Mouse (Mus musculus) midbrain, embryonic 11.5 days (tissue): Measurements from ENCODE around the gene Slc22a23. TPM values are rescaled to one million over a fixed set of nuclear protein-coding genes. Genes with fewer than 3 reads are reported as not detected.
A peak's percentile ranks its signal among the peaks of the same experiment; 100 is the strongest.

ENCODE experiments used
- ATAC-seq: fragments of 200-750 bp; cut with Nextera tagmentation; 2 replicates; pipeline ENCODE4 v1.8.0; 2017; ENCODE audit warnings: moderate TSS enrichment, moderate library complexity; ENCODE audit not compliant: low FRiP score
- DNase-seq: peaks from one replicate; pipeline ENCODE4 v3.0.0; 2015; ENCODE audit warnings: low spot score; ENCODE audit errors: missing footprints
- H3K27ac ChIP-seq: fragments of 300-500 bp; sonication (generic); 2 replicates; pipeline ENCODE4 v1.5.1; 2014; ENCODE audit warnings: low read depth, low read length
- H3K27me3 ChIP-seq: fragments of 300-500 bp; sonication (generic); 2 replicates; pipeline ENCODE4 v1.6.1; 2014; ENCODE audit warnings: mild to moderate bottlenecking, low read length, moderate library complexity, mixed read lengths; ENCODE audit not compliant: control insufficient read depth, insufficient read depth
- H3K36me3 ChIP-seq: fragments of 300-500 bp; sonication (generic); 2 replicates; pipeline ENCODE4 v1.6.1; 2014; ENCODE audit warnings: mild to moderate bottlenecking, low read length, moderate library complexity, mixed read lengths; ENCODE audit not compliant: control insufficient read depth, insufficient read depth
- H3K4me1 ChIP-seq: fragments of 300-500 bp; sonication (generic); 2 replicates; pipeline ENCODE4 v1.6.1; 2014; ENCODE audit warnings: low read length; ENCODE audit not compliant: control insufficient read depth, insufficient read depth
- H3K4me2 ChIP-seq: fragments of 300-500 bp; sonication (generic); 2 replicates; pipeline ENCODE4 v1.6.1; 2014; ENCODE audit warnings: mild to moderate bottlenecking, moderate library complexity
- H3K4me3 ChIP-seq: fragments of 300-500 bp; sonication (generic); 2 replicates; pipeline ENCODE4 v1.5.1; 2014; ENCODE audit warnings: low read depth, low read length
- H3K9ac ChIP-seq: fragments of 300-500 bp; sonication (generic); 2 replicates; pipeline ENCODE4 v1.6.1; 2014; ENCODE audit warnings: low read length
- H3K9me3 ChIP-seq: fragments of 300-500 bp; sonication (generic); 2 replicates; pipeline ENCODE4 v1.6.1; 2016; ENCODE audit warnings: low read length; ENCODE audit not compliant: control insufficient read depth
- WGBS: fragments of 180-500 bp; shearing (Covaris S2); extraction: QIAGEN DNeasy Blood & Tissue Kit; methylation state at CpG from one replicate; pipeline ENCODE4 v1.1.7; 2014; 5-methylcytosine and 5-hydroxymethylcytosine counted together
- polyA plus RNA-seq: library from polyadenylated mRNA; unstranded; fragments of >200 nt; fragmentation: Nextera tagmentation; extraction: Ambion mirVana; gene quantifications from 2 replicates; pipeline ENCODE4 v1.2.1, GENCODE M21; 2014

Slc22a23 gene
- polyA plus RNA-seq, 1 experiment from 2014 or later: 18.5 TPM

DNA sequence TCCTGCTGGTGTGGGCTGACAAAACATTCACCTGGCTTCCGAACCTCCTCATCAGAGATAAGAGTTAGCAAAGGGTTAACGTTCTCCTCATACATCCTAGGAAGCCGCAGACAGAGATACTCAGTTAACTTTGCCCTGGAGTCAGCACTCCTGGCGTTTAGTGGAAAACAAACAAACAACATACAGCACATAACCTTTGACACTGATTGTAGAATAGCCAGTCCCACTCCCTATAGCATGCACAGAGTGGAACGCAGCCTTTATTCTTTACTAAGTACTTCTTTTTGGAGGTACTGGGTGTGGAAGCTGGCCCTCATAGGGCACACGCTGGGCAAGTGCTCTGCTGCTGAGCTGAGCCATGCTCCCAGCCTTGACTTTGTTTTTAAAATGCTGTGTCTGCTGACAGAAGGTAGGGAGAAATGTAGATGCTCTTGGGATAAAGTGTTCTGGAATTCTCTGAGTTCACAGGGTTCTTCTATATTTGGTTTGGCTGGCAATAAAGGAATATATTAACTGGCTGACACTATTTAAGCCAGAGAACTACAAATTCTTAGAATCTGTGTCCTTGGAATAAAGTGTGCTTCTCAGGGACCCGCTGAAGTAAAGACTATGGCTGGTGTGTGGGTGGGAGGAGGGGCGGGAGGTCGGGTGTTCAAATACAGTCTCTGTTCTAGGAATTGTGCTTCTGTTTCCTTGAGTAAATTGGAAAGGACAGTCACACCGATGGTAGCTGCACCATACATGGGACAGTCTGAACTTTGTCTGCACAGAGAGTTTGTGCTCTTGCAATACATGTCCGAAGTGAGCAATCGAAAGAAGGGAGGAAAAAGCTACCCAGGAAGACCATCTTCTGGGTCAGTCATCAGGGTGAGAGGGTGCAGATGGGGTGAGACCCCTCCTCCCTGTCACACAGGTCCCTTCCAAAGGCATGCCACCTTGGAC is 117.0 kb downstream of the Slc22a23 start:
- Histone ChIP-seq H3K4me2 (no peak overlapping the region), H3K27me3 (no peaks in the 10 kb centered on the region), H3K4me3 (no peak overlapping the region), H3K36me3 (no peaks in the 10 kb centered on the region), H3K9ac (no peak overlapping the region), H3K4me1 (peaks cover 19% of the 10 kb centered on the region), H3K9me3 (no peaks in the 10 kb centered on the region), H3K27ac (no peak overlapping the region)
- 29% methylated on average over 12 of the region's 12 CpGs for WGBS
- DNase-seq (peak; percentile 85), ATAC-seq (no peak)

DNA sequence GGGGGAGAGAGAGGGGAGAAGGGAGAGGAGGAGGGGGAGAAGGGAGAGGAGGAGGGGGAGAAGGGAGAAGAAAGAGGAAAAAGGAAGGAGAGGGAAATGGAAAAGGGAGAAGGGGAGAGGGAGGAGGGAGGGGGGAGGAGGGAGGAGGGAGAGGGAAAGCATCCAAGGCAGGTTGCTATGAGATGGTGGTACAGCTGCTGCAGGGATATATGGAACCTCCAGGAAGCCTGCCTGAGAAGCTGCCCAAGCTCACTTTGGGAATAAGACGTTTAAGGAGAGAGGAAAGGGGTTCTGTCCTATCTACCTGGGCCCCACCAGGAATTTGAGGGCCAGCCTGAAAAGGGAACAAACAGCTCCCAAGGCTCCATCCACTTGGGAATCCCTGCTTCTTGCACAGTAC is 118.0 kb downstream of the Slc22a23 start:
- DNase-seq (no peak), ATAC-seq (no peak)
- Histone ChIP-seq H3K27me3 (no peaks in the 10 kb centered on the region), H3K4me2 (no peak overlapping the region), H3K4me1 (peaks cover 19% of the 10 kb centered on the region), H3K4me3 (no peak overlapping the region), H3K36me3 (no peaks in the 10 kb centered on the region), H3K27ac (no peak overlapping the region), H3K9me3 (no peaks in the 10 kb centered on the region), H3K9ac (no peak overlapping the region)
- WGBS: 19% methylated on average over 1 of the region's 1 CpGs

DNA sequence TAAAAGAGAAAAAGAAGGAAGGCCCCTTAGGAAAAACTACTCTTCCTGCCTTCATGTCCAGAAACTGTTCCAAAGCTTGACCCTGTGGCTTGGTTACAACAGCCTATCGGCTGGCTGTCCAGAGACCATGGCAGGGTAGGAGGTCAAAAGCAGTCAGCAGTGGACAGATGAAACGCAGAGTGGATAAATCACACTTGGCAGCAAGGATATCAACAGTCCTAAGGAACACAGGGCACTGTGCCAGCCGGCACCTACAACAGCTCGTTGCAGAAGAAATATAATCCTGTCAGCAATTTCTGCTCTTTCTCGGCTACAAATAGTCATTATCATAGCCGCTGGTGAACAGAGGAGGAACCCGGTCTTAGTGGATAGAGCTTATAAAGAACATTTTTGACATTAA is 122.0 kb downstream of the Slc22a23 start:
- no peaks in the 10 kb centered on the region for H3K9me3 ChIP-seq
- no peaks in the 10 kb centered on the region for H3K27me3 ChIP-seq
- no peak overlapping the region for H3K27ac ChIP-seq
- DNase-seq (no peak), ATAC-seq (no peak)
- H3K4me1 ChIP-seq: peaks cover 15% of the 10 kb centered on the region
- 75% methylated on average over 7 of the region's 7 CpGs for WGBS
- no peaks in the 10 kb centered on the region; the same call in 1 of the 2 replicates for H3K36me3 ChIP-seq
- H3K4me3 ChIP-seq: no peak overlapping the region
- H3K4me2 ChIP-seq: no peak overlapping the region
- H3K9ac ChIP-seq: no peak overlapping the region

DNA sequence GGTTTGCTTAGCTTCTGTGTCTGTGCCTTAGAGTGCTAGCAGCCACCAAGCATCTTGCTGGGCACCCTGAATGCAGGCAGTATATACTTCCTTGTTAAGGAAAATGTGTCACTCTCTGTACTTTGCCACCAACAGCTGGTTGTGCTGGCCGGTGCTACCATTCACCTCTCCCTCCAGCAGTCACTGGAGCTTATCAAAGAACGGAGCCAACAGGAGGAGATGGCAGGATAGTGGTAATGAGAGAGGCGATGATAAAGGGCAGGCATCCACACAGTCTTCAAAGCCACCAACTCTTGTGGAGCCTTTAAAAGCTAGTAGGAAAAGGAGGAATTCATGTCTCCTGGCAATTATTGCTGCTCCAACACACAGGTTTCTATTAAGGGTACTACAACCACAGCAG is 125.3 kb downstream of the Slc22a23 start:
- 79% methylated on average over 3 of the region's 3 CpGs for WGBS
- H3K4me2 ChIP-seq: no peak overlapping the region
- H3K4me1 ChIP-seq: peaks cover 4% of the 10 kb centered on the region; the same call in 1 of the 2 replicates
- H3K36me3 ChIP-seq: no peaks in the 10 kb centered on the region; the same call in 1 of the 2 replicates
- H3K27ac ChIP-seq: no peak overlapping the region
- H3K4me3 ChIP-seq: no peak overlapping the region
- ATAC-seq (no peak), DNase-seq (no peak)
- no peak overlapping the region for H3K9ac ChIP-seq
- H3K27me3 ChIP-seq: no peaks in the 10 kb centered on the region
- no peaks in the 10 kb centered on the region for H3K9me3 ChIP-seq

DNA sequence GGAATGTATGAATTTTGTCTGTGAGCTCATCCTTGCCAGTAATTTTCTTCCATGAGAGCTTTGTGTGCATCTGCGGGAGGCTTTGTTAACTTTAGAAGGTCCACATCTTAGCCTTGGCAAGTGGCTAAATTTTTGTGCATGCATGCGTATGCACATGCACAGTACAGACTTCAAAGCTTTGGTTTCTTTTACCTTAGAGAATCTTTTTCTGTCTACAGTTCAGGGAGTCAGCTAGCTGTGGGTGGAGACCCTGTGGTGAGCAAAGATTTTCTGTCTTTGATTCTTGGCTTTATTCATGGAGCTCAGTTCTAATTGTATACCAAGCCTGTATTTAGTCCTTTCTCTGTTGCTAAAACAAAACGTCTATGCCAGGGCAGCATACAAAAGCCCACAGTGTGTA is 126.2 kb downstream of the Slc22a23 start:
- Histone ChIP-seq H3K9me3 (no peaks in the 10 kb centered on the region), H3K9ac (no peak overlapping the region), H3K4me2 (no peak overlapping the region), H3K4me1 (0 out of 2 replicates have a peak, but pooled peaks cover 4% of the 10 kb centered on the region), H3K4me3 (no peak overlapping the region), H3K27me3 (no peaks in the 10 kb centered on the region), H3K36me3 (no peaks in the 10 kb centered on the region; the same call in 1 of the 2 replicates), H3K27ac (no peak overlapping the region)
- ATAC-seq (no peak), DNase-seq (no peak)
- WGBS: 87% methylated on average over 3 of the region's 3 CpGs

DNA sequence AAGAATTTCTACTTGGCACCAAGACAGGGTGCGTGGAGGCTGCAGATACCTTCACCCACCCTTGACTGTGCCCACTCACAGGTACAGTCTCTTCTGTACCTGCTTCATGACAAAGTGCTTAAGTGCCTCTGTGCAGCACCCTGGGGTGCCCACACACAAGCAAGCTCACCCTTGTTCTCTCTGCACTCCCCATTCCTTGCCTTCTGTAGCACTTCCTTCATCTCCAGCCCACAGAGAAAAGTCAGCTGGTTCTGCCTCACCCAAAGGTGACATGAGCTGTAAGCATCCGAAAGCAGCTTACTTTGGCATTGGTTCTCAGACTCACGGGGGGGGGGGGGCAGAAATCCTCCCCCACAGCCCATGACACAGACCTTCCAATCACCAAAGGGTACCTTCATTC is 130.1 kb downstream of the Slc22a23 start:
- Histone ChIP-seq H3K9me3 (no peaks in the 10 kb centered on the region), H3K4me1 (no peaks in the 10 kb centered on the region), H3K27ac (no peak overlapping the region), H3K4me3 (no peak overlapping the region), H3K4me2 (no peak overlapping the region), H3K9ac (no peak overlapping the region), H3K36me3 (0 out of 2 replicates have a peak, but pooled peaks cover 2% of the 10 kb centered on the region), H3K27me3 (no peaks in the 10 kb centered on the region)
- DNase-seq (no peak), ATAC-seq (no peak)
- 91% methylated on average over 3 of the region's 3 CpGs for WGBS

DNA sequence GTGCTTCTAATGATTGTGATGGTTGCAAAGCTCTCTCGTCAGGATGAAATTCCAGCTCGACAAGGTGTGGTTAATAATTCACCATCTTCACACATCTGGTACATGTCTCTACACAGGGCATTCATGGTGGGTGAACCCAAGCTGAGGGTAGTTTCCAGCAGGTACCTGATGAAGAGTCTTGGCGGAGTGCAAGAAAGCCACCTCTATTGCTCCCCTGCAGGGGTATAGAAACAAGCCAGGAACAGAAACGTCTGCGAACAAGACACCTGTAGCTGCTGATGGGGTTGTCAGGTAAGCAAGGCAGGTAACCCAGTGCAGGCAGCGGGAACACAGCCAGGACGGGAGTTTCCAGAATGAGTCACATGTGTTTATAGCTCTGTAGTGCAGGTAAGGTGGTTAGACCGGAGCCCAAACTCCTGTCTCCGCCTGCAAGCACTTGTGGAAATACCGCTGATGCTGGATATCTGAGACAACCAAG is 132.2 kb downstream of the Slc22a23 start:
- H3K27ac ChIP-seq: no peak overlapping the region
- 81% methylated on average over 10 of the region's 10 CpGs for WGBS
- H3K27me3 ChIP-seq: no peaks in the 10 kb centered on the region
- no peak for DNase-seq
- no peak overlapping the region for H3K9ac ChIP-seq
- H3K36me3 ChIP-seq: 0 out of 2 replicates have a peak, but pooled peaks cover 2% of the 10 kb centered on the region
- H3K4me2 ChIP-seq: no peak overlapping the region
- ATAC-seq: no peak
- H3K4me1 ChIP-seq: no peaks in the 10 kb centered on the region
- H3K9me3 ChIP-seq: no peaks in the 10 kb centered on the region
- H3K4me3 ChIP-seq: no peak overlapping the region

DNA sequence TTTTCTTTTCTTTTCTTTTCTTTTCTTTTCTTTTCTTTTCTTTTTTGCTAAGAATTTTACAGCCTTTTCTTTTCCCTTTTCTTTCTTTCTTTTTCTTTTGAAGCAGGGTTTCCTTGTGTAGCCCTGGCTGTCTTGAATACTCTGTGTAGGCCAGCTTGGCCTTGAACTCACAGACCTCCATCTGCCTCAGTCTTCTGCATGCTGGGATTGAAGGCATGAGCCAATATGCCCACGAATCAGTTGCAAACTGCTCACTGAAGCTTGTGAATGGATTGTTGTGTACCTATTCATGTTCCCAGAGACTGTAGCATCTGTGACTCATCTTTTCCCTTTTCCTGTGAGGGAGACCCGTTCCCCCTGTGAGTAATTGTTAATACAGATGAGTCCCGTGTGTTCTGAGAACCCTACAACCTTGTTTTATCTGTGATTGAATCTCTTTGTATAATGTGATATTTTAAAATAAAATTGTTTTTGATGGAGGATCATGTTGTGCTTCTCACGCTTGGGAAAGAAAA is 133.7 kb downstream of the Slc22a23 start:
- no peak overlapping the region for H3K4me3 ChIP-seq
- H3K27me3 ChIP-seq: no peaks in the 10 kb centered on the region
- H3K9ac ChIP-seq: no peak overlapping the region
- WGBS: 81% methylated on average over 4 of the region's 4 CpGs
- 0 out of 2 replicates have a peak, but pooled peaks cover 2% of the 10 kb centered on the region for H3K36me3 ChIP-seq
- no peak overlapping the region for H3K4me2 ChIP-seq
- no peak for DNase-seq
- H3K9me3 ChIP-seq: no peaks in the 10 kb centered on the region
- no peaks in the 10 kb centered on the region for H3K4me1 ChIP-seq
- no peak overlapping the region for H3K27ac ChIP-seq
- no peak for ATAC-seq
